21 mouse cellular contexts compared by ENCODE assay signal in genomic region chr4:95191654-95192406, GRCm38 (mm10).
"Had no signal": no experiment of that assay in that cellular context is flagged by ENCODE, and none has a peak within 500 bp of the region (broad histone marks: within the 10 kb centered on the region; RNA-seq: fewer than 3 reads in every experiment).

No protein-coding gene starts in this region.

- H3K4me3 ChIP-seq: layer of hippocampus, adult 2 months; limb, embryonic 10.5 days; limb, embryonic 13.5 days; midbrain, embryonic 15.5 days; myocyte; neural tube, embryonic 13.5 days; stomach, embryonic 15.5 days had no signal

- H3K27ac ChIP-seq: kidney, postnatal 0 days; limb, embryonic 10.5 days; limb, embryonic 13.5 days; liver, embryonic 14.5 days; midbrain, embryonic 15.5 days; neural tube, embryonic 13.5 days had no signal

- ATAC-seq: intestine, postnatal 0 days; liver, postnatal 0 days; lung, postnatal 0 days; midbrain, embryonic 15.5 days had no signal

- H3K36me3 ChIP-seq: limb, embryonic 10.5 days; limb, embryonic 13.5 days; midbrain, embryonic 15.5 days; neural tube, embryonic 13.5 days; stomach, embryonic 15.5 days had no signal

- H3K4me1 ChIP-seq: midbrain, embryonic 15.5 days; neural tube, embryonic 13.5 days had no signal

- H3K4me2 ChIP-seq: limb, embryonic 13.5 days; lung, embryonic 14.5 days; midbrain, embryonic 11.5 days; midbrain, embryonic 15.5 days; neural tube, embryonic 13.5 days; stomach, embryonic 15.5 days had no signal

- H3K27me3 ChIP-seq: limb, embryonic 13.5 days; midbrain, embryonic 15.5 days; neural tube, embryonic 13.5 days; stomach, embryonic 15.5 days had no signal

- H3K9ac ChIP-seq: limb, embryonic 13.5 days; liver, embryonic 14.5 days; liver, postnatal 0 days; lung, embryonic 14.5 days; midbrain, embryonic 15.5 days; neural tube, embryonic 13.5 days; stomach, embryonic 15.5 days had no signal

- H3K9me3 ChIP-seq: limb, embryonic 10.5 days; limb, embryonic 13.5 days; midbrain, embryonic 15.5 days; neural tube, embryonic 13.5 days; stomach, embryonic 15.5 days had no signal

- DNase-seq: kidney, adult 2 months; kidney, postnatal 25 days; layer of hippocampus, adult 9-11 months; liver, postnatal 0 days; lung, embryonic 14.5 days; retina, postnatal 1 day; right cerebral cortex, postnatal 25 days; spleen, adult 18-20 months; thymus, postnatal 36 days had no signal
